Mouse (Mus musculus): Measurements from ENCODE around the gene Rap1a.

DNA sequence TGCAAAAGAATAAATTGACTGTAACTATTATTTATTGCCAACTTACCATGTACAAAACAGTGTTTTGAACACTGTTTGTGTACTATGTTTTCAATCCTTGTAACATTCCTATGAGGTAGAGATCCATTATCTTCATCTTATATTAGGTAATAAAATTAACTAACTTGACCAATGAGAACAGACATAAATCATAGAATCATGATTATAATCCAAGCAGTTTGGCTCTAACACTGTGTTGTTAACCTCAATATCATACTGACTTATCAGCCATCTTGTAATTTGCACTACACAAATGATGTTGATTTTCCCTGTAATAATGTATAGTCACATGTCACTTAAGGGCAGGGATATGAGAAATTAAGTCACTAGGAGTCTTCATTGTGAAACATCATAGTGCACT is 26.6 kb downstream of the Rap1a start:
- TF ChIP-seq GATA1 (IDR thresholded peaks at IDR 0.05; ENCODE audit: low read length) (no peak), TAL1 (IDR thresholded peaks at IDR 0.05; ENCODE audit: low read length) (no peak)
